Mouse (Mus musculus) CD4-positive helper T cell, adult 2 months (primary cell): ENCODE data around the gene 1700024B05Rik.
"Not testable (repeated sequence)": the region's sequence is repeated elsewhere in the genome, so short reads cannot be mapped to it uniquely, and the experiment has no call there.

Source experiments
- DNase-seq: peaks from one replicate; pipeline ENCODE4 v3.0.0-alpha.2; 2012; ENCODE audit warnings: low read depth, missing footprints, low spot score

The 1700024B05Rik gene

GRCm38 (mm10) chr14:41943695-41944094, at the start of gene 1700024B05Rik:
TSS of gene 1700024B05Rik (plus strand) at chr14:41943995.
- not testable (repeated sequence) for DNase-seq

DNA sequence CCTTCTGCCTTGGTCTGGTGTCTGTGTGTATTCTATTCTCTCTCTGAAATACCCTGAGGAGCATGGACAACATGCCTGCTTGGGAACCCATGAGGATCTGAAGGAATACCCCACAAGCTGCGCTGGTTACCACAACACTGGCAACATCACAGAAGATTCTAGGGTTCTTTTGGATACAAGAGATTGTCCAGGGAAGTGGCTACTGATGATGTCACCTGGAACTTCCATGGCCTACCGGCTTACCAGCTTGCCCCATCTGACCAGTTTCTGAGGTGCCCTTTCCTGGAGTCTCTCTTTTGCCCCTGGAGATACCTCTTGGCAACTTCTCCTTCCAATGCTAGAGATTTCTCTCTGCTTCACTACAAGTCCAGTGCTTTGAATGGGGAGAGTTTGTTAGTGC, 36.6 kb upstream of the 1700024B05Rik start, which contains the start of gene Gm7980:
Gene Gm7980 (minus strand): TSS at position 101 of the 400 bp plus-strand sequence.
- DNase-seq: not testable (repeated sequence)

- not testable (repeated sequence) for DNase-seq
These were observed 19.1 kb upstream of the 1700024B05Rik start, which contains the start of gene 1700049E17Rik1 for GRCm38 (mm10) chr14:41924649-41925048. TSS of gene 1700049E17Rik1 (plus strand) at chr14:41924949.

- not testable (repeated sequence) for DNase-seq
These were observed 20.3 kb downstream of the 1700024B05Rik start for GRCm38 (mm10) chr14:41964095-41964494.

DNA sequence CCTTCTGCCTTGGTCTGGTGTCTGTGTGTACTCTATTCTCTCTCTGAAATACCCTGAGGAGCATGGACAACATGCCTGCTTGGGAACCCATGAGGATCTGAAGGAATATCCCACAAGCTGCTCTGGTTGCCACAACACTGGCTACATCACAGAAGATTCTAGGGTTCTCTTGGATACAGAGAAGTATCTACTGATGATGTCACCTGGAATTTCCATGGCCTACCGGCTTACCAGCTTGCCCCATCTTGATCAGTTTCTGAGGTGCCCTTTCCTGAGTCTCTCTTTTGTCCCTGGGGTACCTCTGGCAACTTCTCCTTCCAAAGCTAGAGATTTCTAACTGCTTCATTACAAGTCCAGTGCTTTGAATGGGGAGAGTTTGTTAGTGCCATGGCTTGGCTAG, 24.0 kb downstream of the 1700024B05Rik start, which contains the start of gene Gm6401:
Gene Gm6401 (minus strand): TSS at position 101 of the 400 bp plus-strand sequence.
- not testable (repeated sequence) for DNase-seq

DNA sequence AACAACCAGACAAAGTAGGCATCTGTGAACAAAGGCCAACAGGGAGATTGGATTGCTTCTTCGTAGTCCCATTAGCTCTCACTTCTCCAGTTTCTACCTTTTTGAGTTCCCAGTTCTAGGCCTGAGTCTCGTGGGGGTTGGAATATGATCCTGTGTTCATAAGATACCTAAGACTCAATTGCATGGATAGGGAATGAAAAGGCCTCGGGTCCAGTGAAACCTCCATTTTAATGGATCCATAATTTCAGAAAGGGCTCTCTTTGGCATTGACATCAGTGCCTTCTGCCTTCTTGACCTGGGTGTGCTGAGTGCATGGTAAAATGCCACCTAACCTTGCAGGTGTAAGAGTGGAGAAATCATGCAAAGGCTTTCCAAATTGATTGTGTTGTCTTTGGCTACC, 24.8 kb downstream of the 1700024B05Rik start:
- DNase-seq: not testable (repeated sequence)

DNA sequence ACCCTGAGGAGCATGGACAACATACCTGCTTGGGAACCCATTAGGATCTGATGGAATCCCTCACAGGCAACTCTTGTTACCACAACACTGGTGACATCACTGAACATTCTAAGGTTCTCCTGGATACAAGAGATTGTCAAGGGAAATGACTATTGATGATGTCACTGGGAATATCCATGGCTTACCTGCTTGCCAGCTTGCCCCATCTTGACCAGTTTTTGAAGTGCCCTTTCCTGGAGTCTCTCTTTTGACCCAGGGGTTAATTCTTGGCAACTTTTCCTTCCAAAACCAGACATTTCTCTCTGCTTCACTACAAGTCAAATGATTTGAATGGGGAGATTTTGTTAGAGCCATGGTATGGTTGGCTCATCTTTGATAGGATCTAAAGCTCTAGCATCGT, 39.4 kb downstream of the 1700024B05Rik start, which contains the start of gene Gm3543:
Gene Gm3543 (minus strand): TSS at position 101 of the 400 bp plus-strand sequence.
- not testable (repeated sequence) for DNase-seq
